ENCODE assay signal across 31 mouse cellular contexts in the genomic region with DNA sequence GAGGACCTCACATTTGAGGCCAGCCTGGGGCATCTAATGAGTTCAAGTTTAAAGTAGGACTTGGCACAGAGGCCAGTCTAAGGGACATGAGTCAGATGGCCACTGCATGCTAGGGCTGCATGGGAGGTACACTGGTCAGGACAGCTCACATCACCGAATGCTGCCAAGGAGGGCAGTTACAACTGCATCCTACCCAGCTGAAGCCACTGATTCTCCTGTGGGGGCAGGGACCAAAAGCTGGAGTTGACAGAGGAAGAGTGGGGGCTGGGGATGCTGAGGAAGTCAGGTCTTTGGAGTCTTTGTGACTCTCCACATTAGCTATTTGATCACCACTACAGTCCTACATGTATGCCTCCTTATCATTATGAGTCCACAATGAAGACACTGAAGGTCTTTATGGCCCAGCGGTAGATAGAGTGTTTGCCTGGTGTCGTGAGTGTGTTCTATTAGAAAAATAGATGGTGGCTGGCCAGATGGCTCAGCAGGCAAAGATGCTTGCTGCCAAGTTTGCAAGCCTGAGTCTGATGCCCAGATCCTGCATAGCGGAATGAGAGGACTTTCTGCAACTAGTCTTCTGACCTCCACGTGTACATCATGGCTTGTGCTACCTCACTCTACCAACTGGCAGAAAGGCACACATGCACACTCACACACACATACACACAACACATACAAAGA. TPM values are rescaled to one million over a fixed set of nuclear protein-coding genes. Genes with fewer than 3 reads are reported as not detected.
DNase-seq lines count a peak whose midpoint lies in the region; ATAC-seq and TF ChIP-seq lines count a peak whose summit lies in the region.
"Had no signal": no experiment of that assay in that cellular context is flagged by ENCODE, and none has a peak within 500 bp of the region (broad histone marks: within the 10 kb centered on the region; RNA-seq: fewer than 3 reads in every experiment).

No protein-coding gene starts in this region.

- no peak overlapping the region for H3K4me3 ChIP-seq in gastrocnemius, adult 2 months
- H3K4me3 ChIP-seq: embryonic facial prominence, embryonic 10.5 days; embryonic facial prominence, embryonic 15.5 days; forebrain, embryonic 12.5 days; heart, embryonic 10.5 days; heart, embryonic 15.5 days; hindbrain, embryonic 12.5 days; limb, embryonic 13.5 days; megakaryocyte, embryonic 14.5 days; midbrain, embryonic 12.5 days; stomach, embryonic 15.5 days had no signal

- intact Hi-C loops in left cerebral cortex, postnatal 4 days (cut with DNase I): loop anchor here (5.0 to 10.0 kb wide), 2 partner anchors 93 to 155 kb away; a partner anchor contains a TSS
- intact Hi-C loops in left cerebral cortex, postnatal 36 days (cut with DNase I): no loop called here
- intact Hi-C loops in gastrocnemius, adult 2 months (cut with DNase I): no loop called here

- no peak overlapping the region for H3K27ac ChIP-seq in gastrocnemius, adult 2 months
- H3K27ac ChIP-seq: embryonic facial prominence, embryonic 10.5 days; embryonic facial prominence, embryonic 15.5 days; forebrain, embryonic 12.5 days; heart, embryonic 10.5 days; heart, embryonic 15.5 days; hindbrain, embryonic 12.5 days; limb, embryonic 13.5 days; midbrain, embryonic 12.5 days; stomach, embryonic 15.5 days had no signal

- DNase-seq in cerebellum, adult 8-10 months: no peak
- peak; percentile 81 for DNase-seq in left cerebral cortex, postnatal 4 days
- no peak for DNase-seq in left cerebral cortex, postnatal 36 days (ENCODE audit: low spot score in 2 of 2)
- DNase-seq in cerebellum, adult 9-10 months: peak; percentile 83
- peak; percentile 72 to 74 for DNase-seq in cerebellum, postnatal 36 days
- no peak for DNase-seq in gastrocnemius, adult 2 months
- no peak for DNase-seq in spleen, postnatal 36 days (ENCODE audit: low spot score in 2 of 2)
- DNase-seq: adrenal gland, adult 8-10 months; gastrocnemius, postnatal 25 days; heart, adult 11 months; kidney, adult 8-10 months; kidney, postnatal 10 days; layer of hippocampus, adult 9-11 months; liver, postnatal 0 days; lung, postnatal 4 days; thymus, postnatal 36 days had no signal

- ATAC-seq in cerebellum, adult (ENCODE audit: insufficient number of reproducible peaks, low FRiP score, low TSS enrichment): peak; percentile 26; the same call in 1 of the 2 replicates
- ATAC-seq: activated CD4-positive, CD25-positive, alpha-beta regulatory T cell, adult 4 months; intestine, embryonic 16.5 days; liver, postnatal 0 days had no signal

- TF ChIP-seq CTCF in gastrocnemius, adult 2 months (IDR thresholded peaks at IDR 0.05): no peak

RNA-seq across cellular contexts. Expression of a gene that starts 15.9 kb away (rescaled TPM):
- 1 to 10 TPM; 7.1 to 7.4 TPM for total RNA-seq in left cerebral cortex, postnatal 4 days (2021)
- 1 to 10 TPM; 7.5 to 9.4 TPM for total RNA-seq in left cerebral cortex, postnatal 36 days (2021)
- total RNA-seq in gastrocnemius, adult 2 months (2021): 1 to 10 TPM; 5.9 to 6.9 TPM

RNA-seq across cellular contexts. Expression of a gene that starts 18.0 kb away (rescaled TPM):
- total RNA-seq in left cerebral cortex, postnatal 4 days (2021): under 1 TPM; 0.58 to 0.66 TPM
- total RNA-seq in left cerebral cortex, postnatal 36 days (2021): under 1 TPM; 0.52 to 0.54 TPM
- under 1 TPM; 0.36 to 0.42 TPM for total RNA-seq in gastrocnemius, adult 2 months (2021)

RNA-seq across cellular contexts. Expression of a gene that starts 23.0 kb away (rescaled TPM):
- total RNA-seq in left cerebral cortex, postnatal 4 days (2021): 10 to 100 TPM; 46.3 to 50.7 TPM
- total RNA-seq in left cerebral cortex, postnatal 36 days (2021): 10 to 100 TPM; 32.9 to 35.1 TPM
- total RNA-seq in gastrocnemius, adult 2 months (2021): 1 to 10 TPM; 3.8 to 4.3 TPM
- total RNA-seq: common myeloid progenitor, adult 5-6 weeks; monocyte, adult 5-6 weeks had no signal

RNA-seq across cellular contexts. Expression of a gene that starts 25.0 kb away (rescaled TPM):
- 1 to 10 TPM; 6.9 to 8.3 TPM for total RNA-seq in left cerebral cortex, postnatal 4 days (2021)
- 1 to 10 TPM; 6.4 to 9.1 TPM for total RNA-seq in left cerebral cortex, postnatal 36 days (2021)
- total RNA-seq in gastrocnemius, adult 2 months (2021): 1 to 10 TPM; 1.8 to 2.1 TPM
- total RNA-seq: common myeloid progenitor, adult 5-6 weeks had no signal

RNA-seq across cellular contexts. Expression of a gene that starts 31.1 kb away (rescaled TPM):
- total RNA-seq in left cerebral cortex, postnatal 4 days (2021): 10 to 100 TPM; 42.0 to 44.2 TPM
- 10 to 100 TPM; 58.7 to 65.2 TPM for total RNA-seq in left cerebral cortex, postnatal 36 days (2021)
- total RNA-seq in gastrocnemius, adult 2 months (2021): 10 to 100 TPM; 21.0 to 22.9 TPM

Comparison
In these comparisons a context has a peak if more than half of its experiments do, and no peak if none do; other contexts are left out.
1. DNase-seq: peak in left cerebral cortex, postnatal 4 days (single experiment), cerebellum, adult 9-10 months (single experiment) and cerebellum, postnatal 36 days (2 of 2); none in cerebellum, adult 8-10 months (single experiment), left cerebral cortex, postnatal 36 days (0 of 2), gastrocnemius, adult 2 months (single experiment) and spleen, postnatal 36 days (0 of 2).
2. RNA of a gene that starts 23.0 kb away (total RNA-seq): 46.3 to 50.7 TPM in left cerebral cortex, postnatal 4 days and 32.9 to 35.1 TPM in left cerebral cortex, postnatal 36 days; 3.8 to 4.3 TPM in gastrocnemius, adult 2 months; every median in the first group is over 4 times any median in the second.